Mouse (Mus musculus): ENCODE data around the gene Nsun7. TPM values are rescaled to one million over a fixed set of nuclear protein-coding genes. Genes with fewer than 3 reads are reported as not detected.
A peak's percentile ranks its signal among the peaks of the same experiment; 100 is the strongest.

Gene Nsun7
- polyA plus RNA-seq, 1 experiment, result 56.5 TPM

DNA sequence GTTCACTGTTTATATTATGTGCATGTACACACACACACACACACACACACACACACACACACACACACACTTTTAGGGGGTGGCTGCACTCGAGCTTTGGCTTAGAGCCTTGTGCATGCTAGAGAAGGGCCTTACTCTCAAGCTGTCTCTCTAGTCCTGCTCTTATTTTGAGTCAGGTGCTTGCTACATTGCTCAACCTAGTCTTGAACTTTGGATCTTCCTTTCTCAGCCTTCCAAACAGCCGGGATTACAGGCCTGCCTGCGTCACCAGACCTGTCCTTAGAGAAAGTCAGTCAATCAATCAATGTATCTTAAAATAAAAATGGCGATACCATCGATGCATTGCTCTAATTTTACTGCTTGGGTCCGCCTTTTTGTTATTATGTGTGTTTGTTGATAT lies 71.1 kb downstream of the Nsun7 start:
- Histone ChIP-seq H3K27ac (ENCODE audit: control insufficient read depth, insufficient read depth, low read depth, low read length) (no peak overlapping the region), H3K4me3 (ENCODE audit: control insufficient read depth, low read depth, low read length) (no peak overlapping the region), H3K36me3 (ENCODE audit: control insufficient read depth, insufficient read depth, low read length) (no peaks in the 10 kb centered on the region), H3K4me1 (ENCODE audit: control insufficient read depth, insufficient read depth, low read length) (no peaks in the 10 kb centered on the region), H3K27me3 (ENCODE audit: control insufficient read depth, insufficient read depth, low read length) (no peaks in the 10 kb centered on the region)
- no peak for TF ChIP-seq POLR2A (IDR thresholded peaks at IDR 0.05; ENCODE audit: control insufficient read depth, low read depth, low read length)
- no peak for TF ChIP-seq CTCF (IDR thresholded peaks at IDR 0.05; ENCODE audit: control insufficient read depth, insufficient read depth, insufficient replicate concordance, low read depth, low read length)

DNA sequence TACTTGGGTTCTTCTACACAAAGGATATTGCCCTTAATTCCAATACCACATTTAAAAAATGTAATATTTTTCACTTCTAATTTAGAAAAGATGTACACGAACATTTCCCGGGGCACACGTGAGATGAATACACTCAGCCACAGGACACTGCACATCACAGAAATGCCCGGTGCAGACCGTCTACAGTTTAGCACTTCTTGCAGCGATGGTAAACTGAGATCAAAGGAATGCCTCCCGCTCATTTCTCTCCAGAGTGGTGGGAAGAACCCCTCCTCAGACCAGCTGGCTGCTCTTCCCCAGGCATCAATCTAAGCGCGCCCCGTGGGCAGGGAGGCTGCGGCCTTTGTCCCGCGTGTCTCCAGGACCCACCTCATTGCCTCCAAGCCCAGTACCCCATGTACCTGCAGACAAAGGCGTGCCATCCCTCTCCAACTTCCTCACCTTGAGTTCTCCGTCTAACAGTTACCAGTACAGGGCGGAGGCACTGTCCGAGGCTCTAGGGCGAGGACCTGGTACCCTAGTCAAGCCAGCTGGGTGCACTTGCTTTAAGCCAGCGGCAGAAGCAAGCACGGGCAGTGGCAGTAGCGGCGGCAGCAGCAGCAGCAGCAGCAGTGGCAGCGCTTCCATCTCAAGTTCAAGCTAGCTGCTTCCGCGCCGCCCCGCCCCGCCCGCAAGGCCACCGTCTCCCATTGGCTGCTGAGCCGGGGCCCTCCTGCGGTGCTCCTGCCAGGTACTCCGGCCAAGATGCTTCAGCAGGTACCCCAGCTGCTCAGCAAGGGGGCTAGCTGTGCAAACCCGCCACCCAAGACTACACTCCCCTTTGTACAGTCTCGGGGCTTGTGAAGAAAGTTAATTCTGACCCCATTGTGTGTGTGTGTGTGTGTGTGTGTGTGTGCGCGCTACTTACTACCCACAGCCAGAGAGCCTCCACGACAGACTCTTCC lies 77.6 kb downstream of the Nsun7 start:
- Histone ChIP-seq H3K36me3 (ENCODE audit: control insufficient read depth, insufficient read depth, low read length) (no peaks in the 10 kb centered on the region), H3K4me3 (ENCODE audit: control insufficient read depth, low read depth, low read length) (peak overlapping the region; percentile 64), H3K4me1 (ENCODE audit: control insufficient read depth, insufficient read depth, low read length) (peaks cover 5% of the 10 kb centered on the region), H3K27me3 (ENCODE audit: control insufficient read depth, insufficient read depth, low read length) (no peaks in the 10 kb centered on the region), H3K27ac (ENCODE audit: control insufficient read depth, insufficient read depth, low read depth, low read length) (no peak overlapping the region)
- TF ChIP-seq POLR2A (IDR thresholded peaks at IDR 0.05; ENCODE audit: control insufficient read depth, low read depth, low read length) (no peak), CTCF (IDR thresholded peaks at IDR 0.05; ENCODE audit: control insufficient read depth, insufficient read depth, insufficient replicate concordance, low read depth, low read length) (no peak)

DNA sequence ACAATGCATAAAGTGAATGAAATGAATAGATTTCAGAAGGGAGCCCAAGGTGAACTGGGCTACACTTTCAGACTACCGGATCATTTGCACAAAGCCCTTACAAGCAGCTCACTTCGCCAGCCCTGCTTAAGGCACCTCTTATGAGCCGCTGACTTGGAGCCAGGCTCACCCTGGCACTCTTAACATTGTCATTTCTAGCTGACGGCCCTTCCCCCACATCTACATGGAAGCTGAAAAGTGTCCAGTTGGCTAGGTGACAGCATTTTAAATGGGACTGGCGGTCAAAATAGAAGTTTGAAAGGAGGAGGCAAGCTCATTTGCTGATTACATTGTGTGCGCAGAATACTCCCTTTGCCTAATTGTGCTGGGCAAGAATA lies 78.3 kb downstream of the Nsun7 start:
- Histone ChIP-seq H3K4me3 (ENCODE audit: control insufficient read depth, low read depth, low read length) (no peak overlapping the region), H3K4me1 (ENCODE audit: control insufficient read depth, insufficient read depth, low read length) (peaks cover 5% of the 10 kb centered on the region), H3K27ac (ENCODE audit: control insufficient read depth, insufficient read depth, low read depth, low read length) (no peak overlapping the region), H3K27me3 (ENCODE audit: control insufficient read depth, insufficient read depth, low read length) (no peaks in the 10 kb centered on the region), H3K36me3 (ENCODE audit: control insufficient read depth, insufficient read depth, low read length) (no peaks in the 10 kb centered on the region)
- TF ChIP-seq CTCF (IDR thresholded peaks at IDR 0.05; ENCODE audit: control insufficient read depth, insufficient read depth, insufficient replicate concordance, low read depth, low read length), result no peak
- no peak for TF ChIP-seq POLR2A (IDR thresholded peaks at IDR 0.05; ENCODE audit: control insufficient read depth, low read depth, low read length)

DNA sequence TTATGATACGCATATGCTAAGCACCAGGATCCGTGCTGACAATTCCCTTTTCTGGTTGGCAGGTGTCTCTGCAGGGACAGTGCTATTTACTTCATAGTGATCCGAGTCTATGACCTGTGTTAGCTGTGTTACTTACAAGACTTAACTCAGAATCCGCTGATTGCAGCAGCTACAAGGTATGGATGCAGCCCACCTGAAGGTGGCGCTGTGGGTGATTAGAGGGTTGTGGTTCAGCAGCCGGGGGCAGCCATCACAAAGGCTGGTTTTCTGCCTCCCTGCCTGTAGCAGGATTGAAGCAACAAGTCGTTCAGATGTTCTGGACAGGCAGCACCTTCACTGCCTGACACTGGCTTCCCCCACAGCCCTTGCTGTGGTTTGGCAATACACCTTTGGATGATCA lies 78.9 kb downstream of the Nsun7 start:
- Histone ChIP-seq H3K4me3 (ENCODE audit: control insufficient read depth, low read depth, low read length) (no peak overlapping the region), H3K4me1 (ENCODE audit: control insufficient read depth, insufficient read depth, low read length) (peaks cover 5% of the 10 kb centered on the region), H3K36me3 (ENCODE audit: control insufficient read depth, insufficient read depth, low read length) (no peaks in the 10 kb centered on the region), H3K27me3 (ENCODE audit: control insufficient read depth, insufficient read depth, low read length) (no peaks in the 10 kb centered on the region), H3K27ac (ENCODE audit: control insufficient read depth, insufficient read depth, low read depth, low read length) (no peak overlapping the region)
- no peak for TF ChIP-seq POLR2A (IDR thresholded peaks at IDR 0.05; ENCODE audit: control insufficient read depth, low read depth, low read length)
- TF ChIP-seq CTCF (IDR thresholded peaks at IDR 0.05; ENCODE audit: control insufficient read depth, insufficient read depth, insufficient replicate concordance, low read depth, low read length), result peak; percentile 47; the same call in 1 of the 2 replicates

DNA sequence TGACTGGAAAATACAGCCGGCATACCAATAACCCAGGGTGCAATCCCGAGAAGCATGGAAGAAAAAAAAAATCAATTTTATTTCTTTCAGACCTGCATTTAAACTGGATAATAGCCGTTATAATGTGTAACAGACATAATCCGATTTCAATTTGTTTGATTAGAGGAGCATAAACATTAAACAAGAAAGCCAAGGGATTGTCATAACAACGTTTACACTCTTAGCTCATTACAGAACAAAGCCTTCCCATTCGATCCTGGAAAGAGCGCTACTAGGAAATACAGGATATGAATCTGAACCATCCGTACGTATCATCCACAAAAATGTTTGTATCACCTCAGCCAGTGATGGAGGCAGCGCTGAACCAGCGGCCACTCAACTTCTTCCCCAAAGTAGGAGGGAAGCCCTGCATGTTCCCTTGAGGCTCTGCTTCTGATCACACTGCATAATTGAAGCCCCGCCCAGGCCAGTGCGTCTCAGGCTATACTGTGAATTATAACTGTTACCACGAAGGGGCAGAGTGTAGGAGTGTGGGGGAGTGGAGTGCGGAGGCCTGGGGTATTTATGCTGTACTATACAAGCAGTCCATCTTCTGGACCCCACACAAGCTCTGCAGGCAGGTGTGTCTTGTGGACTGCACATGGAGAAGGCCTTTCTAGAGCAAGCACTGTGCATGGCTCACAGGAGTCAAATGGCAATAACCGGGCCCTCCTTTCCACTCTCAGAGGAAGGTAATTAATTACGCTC lies 80.8 kb downstream of the Nsun7 start:
- H3K4me1 ChIP-seq (ENCODE audit: control insufficient read depth, insufficient read depth, low read length), result peaks cover 5% of the 10 kb centered on the region
- no peak overlapping the region for H3K27ac ChIP-seq (ENCODE audit: control insufficient read depth, insufficient read depth, low read depth, low read length)
- no peaks in the 10 kb centered on the region for H3K27me3 ChIP-seq (ENCODE audit: control insufficient read depth, insufficient read depth, low read length)
- no peak overlapping the region for H3K4me3 ChIP-seq (ENCODE audit: control insufficient read depth, low read depth, low read length)
- TF ChIP-seq CTCF (IDR thresholded peaks at IDR 0.05; ENCODE audit: control insufficient read depth, insufficient read depth, insufficient replicate concordance, low read depth, low read length) (no peak), POLR2A (IDR thresholded peaks at IDR 0.05; ENCODE audit: control insufficient read depth, low read depth, low read length) (no peak)
- no peaks in the 10 kb centered on the region for H3K36me3 ChIP-seq (ENCODE audit: control insufficient read depth, insufficient read depth, low read length)

DNA sequence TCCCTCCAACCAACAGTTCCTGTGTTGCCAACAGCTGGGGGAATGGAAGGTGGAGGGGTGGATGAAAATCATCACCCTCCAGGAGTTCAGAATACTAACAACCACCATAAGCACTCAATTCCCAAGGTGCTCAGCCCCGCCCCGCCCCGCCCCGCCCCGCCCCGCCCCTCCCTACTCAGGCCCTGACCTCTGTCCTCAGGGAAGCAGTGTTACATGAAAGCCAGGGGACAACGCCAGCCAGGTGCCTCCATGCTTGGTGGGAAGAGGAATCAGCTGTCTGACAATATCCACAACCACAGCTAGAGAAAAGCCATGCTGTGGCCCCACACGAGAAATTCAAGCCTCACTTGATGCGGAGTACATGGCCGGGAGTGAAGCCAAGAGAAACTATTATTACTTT lies 82.2 kb downstream of the Nsun7 start:
- no peaks in the 10 kb centered on the region for H3K27me3 ChIP-seq (ENCODE audit: control insufficient read depth, insufficient read depth, low read length)
- H3K27ac ChIP-seq (ENCODE audit: control insufficient read depth, insufficient read depth, low read depth, low read length), result no peak overlapping the region
- no peak overlapping the region for H3K4me3 ChIP-seq (ENCODE audit: control insufficient read depth, low read depth, low read length)
- H3K4me1 ChIP-seq (ENCODE audit: control insufficient read depth, insufficient read depth, low read length), result peaks cover 5% of the 10 kb centered on the region
- H3K36me3 ChIP-seq (ENCODE audit: control insufficient read depth, insufficient read depth, low read length), result no peaks in the 10 kb centered on the region
- TF ChIP-seq POLR2A (IDR thresholded peaks at IDR 0.05; ENCODE audit: control insufficient read depth, low read depth, low read length), result no peak
- no peak for TF ChIP-seq CTCF (IDR thresholded peaks at IDR 0.05; ENCODE audit: control insufficient read depth, insufficient read depth, insufficient replicate concordance, low read depth, low read length)

DNA sequence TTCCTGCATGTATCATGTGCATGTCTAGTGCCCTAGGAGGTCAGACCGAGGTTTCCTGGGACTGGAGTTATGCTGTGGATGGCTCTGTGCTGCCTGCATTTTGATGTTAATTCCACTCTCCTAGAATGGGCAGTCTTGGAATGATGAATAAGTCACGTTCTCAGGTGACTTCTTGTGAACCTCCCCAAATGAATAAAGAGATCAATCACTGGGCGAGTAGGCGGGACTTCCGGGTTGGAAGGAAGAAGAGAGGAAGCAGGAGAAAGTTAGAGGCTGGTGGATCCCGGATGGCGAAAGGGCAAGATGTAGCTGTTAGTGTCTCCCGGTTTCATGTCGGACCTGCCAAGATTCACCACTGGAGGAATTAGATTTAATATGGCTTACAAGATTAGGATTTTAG lies 82.6 kb downstream of the Nsun7 start:
- no peak overlapping the region for H3K4me3 ChIP-seq (ENCODE audit: control insufficient read depth, low read depth, low read length)
- H3K27ac ChIP-seq (ENCODE audit: control insufficient read depth, insufficient read depth, low read depth, low read length), result no peak overlapping the region
- H3K36me3 ChIP-seq (ENCODE audit: control insufficient read depth, insufficient read depth, low read length), result no peaks in the 10 kb centered on the region

More for the DNA sequence above, 82.6 kb downstream of the Nsun7 start:
- no peak for TF ChIP-seq CTCF (IDR thresholded peaks at IDR 0.05; ENCODE audit: control insufficient read depth, insufficient read depth, insufficient replicate concordance, low read depth, low read length)
- TF ChIP-seq POLR2A (IDR thresholded peaks at IDR 0.05; ENCODE audit: control insufficient read depth, low read depth, low read length), result no peak
- Histone ChIP-seq H3K4me1 (ENCODE audit: control insufficient read depth, insufficient read depth, low read length) (peaks cover 2% of the 10 kb centered on the region), H3K27me3 (ENCODE audit: control insufficient read depth, insufficient read depth, low read length) (no peaks in the 10 kb centered on the region)
